Mouse (Mus musculus): ENCODE data around the gene Atp8a1.

- TF ChIP-seq CTCF (IDR thresholded peaks at IDR 0.05; ENCODE audit: control insufficient read depth, insufficient read depth, insufficient read length) (no peak), FOSL1 (IDR thresholded peaks at IDR 0.05; ENCODE audit: insufficient read depth, low read length, poor library complexity, severe bottlenecking) (no peak), MYOD1 (IDR thresholded peaks at IDR 0.05; ENCODE audit: control insufficient read depth, insufficient read length, low read depth) (no peak), MAX (IDR thresholded peaks at IDR 0.05) (no peak), MYOG (IDR thresholded peaks at IDR 0.05; ENCODE audit: control insufficient read depth, extremely low read depth, insufficient read length) (no peak)
Observed at GRCm38 (mm10) chr5:67733150-67733549, 114.1 kb downstream of the Atp8a1 start.

All from C2C12 (cell line).